Mouse (Mus musculus) heart, postnatal 0 days (tissue): Measurements from ENCODE around the gene Pip4k2b. TPM values are rescaled to one million over a fixed set of nuclear protein-coding genes. Genes with fewer than 3 reads are reported as not detected.
"Not testable (repeated sequence)": the region's sequence is repeated elsewhere in the genome, so short reads cannot be mapped to it uniquely, and the experiment has no call there.

Source experiments
- ATAC-seq: fragments of 200-750 bp; cut with Nextera tagmentation; 2 replicates; pipeline ENCODE4 v1.8.0; 2017; ENCODE audit warnings: low read depth, moderate number of reproducible peaks, moderate library complexity; ENCODE audit not compliant: insufficient read depth
- DNase-seq: peaks from one replicate; pipeline ENCODE4 v3.0.0-alpha.2; 2016; ENCODE audit warnings: low spot score
- H3K27ac ChIP-seq: fragments of 300-500 bp; sonication (generic); 2 replicates; pipeline ENCODE4 v1.5.1; 2014; ENCODE audit warnings: low read depth, mild to moderate bottlenecking
- H3K27me3 ChIP-seq: fragments of 300-500 bp; sonication (generic); 2 replicates; pipeline ENCODE4 v1.6.1; 2014; ENCODE audit warnings: low read length, mixed read lengths; ENCODE audit not compliant: control insufficient read depth, insufficient read depth
- H3K36me3 ChIP-seq: fragments of 300-500 bp; sonication (generic); replicated peaks from 2 replicates; pipeline ENCODE4 v1.6.1; 2014; ENCODE audit warnings: low read length, mixed read lengths; ENCODE audit not compliant: control insufficient read depth, insufficient read depth
- H3K4me1 ChIP-seq: fragments of 300-500 bp; sonication (generic); 2 replicates; pipeline ENCODE4 v1.6.1; 2014; ENCODE audit warnings: antibody characterized with exemption; ENCODE audit not compliant: control insufficient read depth, insufficient read depth
- H3K4me2 ChIP-seq: fragments of 300-500 bp; sonication (generic); 2 replicates; pipeline ENCODE4 v1.6.1; 2014; ENCODE audit warnings: low read depth, mild to moderate bottlenecking, low read length, moderate library complexity
- H3K4me3 ChIP-seq: fragments of 300-500 bp; sonication (generic); 2 replicates; pipeline ENCODE4 v1.5.1; 2014; ENCODE audit warnings: low read depth, low read length
- H3K9ac ChIP-seq: fragments of 300-500 bp; sonication (generic); replicated peaks from 2 replicates; pipeline ENCODE4 v1.6.1; 2014; ENCODE audit warnings: low read depth, low read length, mixed read lengths
- H3K9me3 ChIP-seq: fragments of 300-500 bp; sonication (generic); replicated peaks from 2 replicates; pipeline ENCODE4 v1.6.1; 2016; ENCODE audit warnings: low read length; ENCODE audit not compliant: control insufficient read depth
- CTCF ChIP-seq: IDR thresholded peaks from 2 replicates; pipeline ENCODE4 v1.5.1; 2016; ENCODE audit warnings: antibody characterized with exemption, control low read depth, low read depth
- EP300 ChIP-seq: IDR thresholded peaks from 2 replicates; pipeline ENCODE4 v1.6.1; 2016; ENCODE audit warnings: antibody characterized with exemption, low read depth
- WGBS: fragments of 180-500 bp; shearing (Covaris S2); extraction: QIAGEN DNeasy Blood & Tissue Kit; methylation state at CpG from one replicate; pipeline ENCODE4 v1.1.7; 2014; 5-methylcytosine and 5-hydroxymethylcytosine counted together
- polyA plus RNA-seq: library from polyadenylated mRNA; unstranded; fragments of >200 nt; fragmentation: Nextera tagmentation; extraction: Ambion mirVana; gene quantifications from 2 replicates; pipeline ENCODE4 v1.2.1, GENCODE M21; 2015
- total RNA-seq: library from RNA; depleted of rRNA; stranded (reverse); fragments of >200 nt; gene quantifications from 2 replicates; pipeline ENCODE4 v1.2.3, GENCODE M21; 2014; ENCODE audit warnings: low replicate concordance

Pip4k2b gene
- total and polyA plus RNA-seq, 2 experiments from 2014 or later = 0.79 to 12.7 TPM

DNA sequence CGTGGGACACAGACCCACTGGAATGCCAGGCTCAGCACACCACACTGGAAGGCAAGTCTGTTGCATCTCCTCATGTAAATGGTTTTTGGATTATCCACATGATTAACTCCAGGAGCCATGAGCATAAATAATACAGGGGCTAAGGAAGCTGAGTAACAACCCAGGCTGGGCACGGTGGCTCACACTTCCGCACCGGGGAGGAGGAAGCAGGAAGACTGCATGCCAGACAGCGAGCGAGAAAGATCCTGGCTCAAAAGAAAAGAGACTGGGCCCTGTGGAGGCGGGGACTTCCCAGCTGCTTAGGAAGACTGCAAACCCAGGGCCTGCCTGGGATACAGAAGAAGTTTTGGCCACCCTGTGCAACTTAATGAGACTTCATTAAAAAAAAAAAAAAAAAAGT lies 4.3 kb downstream of the Pip4k2b start:
- no peak overlapping the region for H3K4me2 ChIP-seq
- no peaks in the 10 kb centered on the region for H3K27me3 ChIP-seq
- H3K9me3 ChIP-seq = no peaks in the 10 kb centered on the region
- WGBS = 54% methylated on average over 7 of the region's 7 CpGs
- H3K9ac ChIP-seq = no peak overlapping the region
- no peak for ATAC-seq
- TF ChIP-seq EP300 = no peak
- no peak for TF ChIP-seq CTCF
- H3K36me3 ChIP-seq = no peaks in the 10 kb centered on the region
- no peak overlapping the region; the same call in 1 of the 2 replicates for H3K27ac ChIP-seq
- DNase-seq = no peak
- H3K4me1 ChIP-seq = peaks cover 11% of the 10 kb centered on the region
- H3K4me3 ChIP-seq = no peak overlapping the region

- Histone ChIP-seq H3K27ac (no peak overlapping the region), H3K36me3 (no peaks in the 10 kb centered on the region), H3K4me1 (peaks cover 11% of the 10 kb centered on the region), H3K9me3 (no peaks in the 10 kb centered on the region), H3K4me3 (no peak overlapping the region), H3K27me3 (no peaks in the 10 kb centered on the region), H3K9ac (no peak overlapping the region), H3K4me2 (no peak overlapping the region)
- no peak for DNase-seq
- TF ChIP-seq EP300 = no peak
- no peak for TF ChIP-seq CTCF
- no peak for ATAC-seq
- 89% methylated on average over 3 of the region's 3 CpGs for WGBS
Observed at GRCm38 (mm10) chr11:97739155-97739554, 5.3 kb downstream of the Pip4k2b start.

GRCm38 (mm10) chr11:97738703-97739102 lies 5.8 kb downstream of the Pip4k2b start:
- DNase-seq (no peak), ATAC-seq (no peak)
- Histone ChIP-seq H3K36me3 (no peaks in the 10 kb centered on the region), H3K27me3 (no peaks in the 10 kb centered on the region), H3K9ac (no peak overlapping the region), H3K4me2 (no peak overlapping the region), H3K27ac (no peak overlapping the region), H3K9me3 (no peaks in the 10 kb centered on the region), H3K4me1 (peaks cover 8% of the 10 kb centered on the region), H3K4me3 (no peak overlapping the region)
- 67% methylated on average over 6 of the region's 6 CpGs for WGBS
- TF ChIP-seq EP300 = no peak
- TF ChIP-seq CTCF = no peak

DNA sequence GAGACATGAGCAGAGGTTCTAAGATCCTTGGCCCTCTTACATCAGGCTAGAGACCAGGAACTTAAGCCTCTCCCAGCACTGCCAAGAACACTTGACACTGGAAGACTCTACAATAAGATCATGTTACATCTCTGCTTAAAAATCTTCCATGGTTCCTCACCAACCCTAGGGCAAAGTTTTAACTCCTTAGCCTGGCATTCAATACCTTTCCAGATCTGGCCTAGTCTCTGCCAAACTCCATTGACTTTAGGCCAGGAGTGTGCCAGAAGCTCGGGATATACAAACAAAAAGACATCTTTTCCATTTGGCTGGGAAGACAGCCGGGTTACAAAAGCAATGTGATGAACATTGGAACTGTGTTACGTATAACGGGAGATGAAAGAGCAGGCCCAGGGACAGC lies 6.9 kb downstream of the Pip4k2b start:
- DNase-seq (no peak), ATAC-seq (no peak)
- Histone ChIP-seq H3K4me2 (no peak overlapping the region), H3K9ac (no peak overlapping the region), H3K27me3 (no peaks in the 10 kb centered on the region), H3K9me3 (no peaks in the 10 kb centered on the region), H3K4me3 (no peak overlapping the region), H3K4me1 (no peaks in the 10 kb centered on the region), H3K27ac (no peak overlapping the region), H3K36me3 (no peaks in the 10 kb centered on the region)
- no peak for TF ChIP-seq CTCF
- no peak for TF ChIP-seq EP300
- WGBS = 71% methylated on average over 4 of the region's 4 CpGs

- TF ChIP-seq CTCF = no peak
- no peak for TF ChIP-seq EP300
- H3K4me3 ChIP-seq = no peak overlapping the region
Observed at GRCm38 (mm10) chr11:97736645-97737044, 7.9 kb downstream of the Pip4k2b start.

DNA sequence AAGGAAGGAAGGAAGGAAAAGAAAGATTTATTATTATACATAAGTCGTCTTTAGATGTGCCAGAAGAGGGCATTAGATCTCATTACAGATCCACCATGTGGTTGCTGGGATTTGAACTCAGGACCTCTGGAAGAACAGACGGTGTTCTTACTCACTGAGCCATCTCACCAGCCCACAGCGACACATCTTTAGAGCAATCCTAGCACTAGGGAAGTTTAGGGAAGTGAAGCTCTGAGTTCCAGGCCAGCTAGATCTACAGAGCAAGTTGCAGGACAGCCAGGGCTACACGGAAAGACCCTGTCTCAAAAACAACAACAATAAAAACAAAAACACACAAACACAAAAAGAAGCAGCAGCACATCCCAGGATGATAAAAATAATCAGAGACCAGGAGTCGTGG lies 9.7 kb downstream of the Pip4k2b start:
- H3K4me2 ChIP-seq, H3K4me1 ChIP-seq, H3K9ac ChIP-seq, H3K27ac ChIP-seq, ATAC-seq, H3K9me3 ChIP-seq, H3K4me3 ChIP-seq, H3K27me3 ChIP-seq, DNase-seq: not testable (repeated sequence)
- peaks cover 22% of the 10 kb centered on the region for H3K36me3 ChIP-seq
- WGBS = 77% methylated on average over 5 of the region's 5 CpGs

More at GRCm38 (mm10) chr11:97736645-97737044, 7.9 kb downstream of the Pip4k2b start:
- no peak for DNase-seq
- ATAC-seq = no peak
- Histone ChIP-seq H3K27ac (no peak overlapping the region), H3K9ac (no peak overlapping the region), H3K9me3 (no peaks in the 10 kb centered on the region), H3K4me1 (no peaks in the 10 kb centered on the region), H3K4me2 (no peak overlapping the region), H3K27me3 (no peaks in the 10 kb centered on the region), H3K36me3 (peaks cover 8% of the 10 kb centered on the region)
- WGBS = 83% methylated on average over 5 of the region's 5 CpGs
